ENCODE assay signal across 19 mouse cellular contexts in the genomic region with DNA sequence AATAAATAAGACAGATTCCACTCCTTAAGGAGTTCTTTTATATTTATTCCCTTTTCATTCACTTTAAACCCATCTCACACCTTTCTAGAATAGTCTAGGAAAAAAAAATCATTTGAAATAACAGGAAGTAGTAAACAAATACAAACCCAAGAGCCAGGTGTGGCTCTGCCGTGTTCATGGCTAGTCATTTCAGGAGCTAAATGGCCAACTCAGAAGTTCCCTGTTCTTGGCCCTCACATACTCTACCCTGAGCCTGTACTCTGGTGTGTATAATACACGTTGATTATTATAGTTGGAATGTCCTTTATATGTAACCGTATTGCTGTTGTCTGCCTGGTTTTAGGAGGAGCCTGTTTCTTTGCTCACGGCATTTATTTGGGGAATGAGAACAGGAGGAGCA.
DNase-seq lines count a peak whose midpoint lies in the region; ATAC-seq and TF ChIP-seq lines count a peak whose summit lies in the region.
"Had no signal": no experiment of that assay in that cellular context is flagged by ENCODE, and none has a peak within 500 bp of the region (broad histone marks: within the 10 kb centered on the region; RNA-seq: fewer than 3 reads in every experiment).

No protein-coding gene starts in this region.

- no peak for TF ChIP-seq POLR2A in heart, adult 2 months (IDR thresholded peaks at IDR 0.05; ENCODE audit: insufficient read depth, low read depth, low read length)
- no peak for TF ChIP-seq POLR2A in CH12.LX (IDR thresholded peaks at IDR 0.05; ENCODE audit: low read depth, low read length)

- no peak for ATAC-seq in kidney, embryonic 15.5 days (replicated peaks; ENCODE audit: low FRiP score)
- no peak for ATAC-seq in frontal cortex, adult (ENCODE audit: low TSS enrichment)
- ATAC-seq: activated CD4-positive, CD25-positive, alpha-beta regulatory T cell, adult 4 months; CD4-positive, CD25-positive, alpha-beta regulatory T cell, adult 4 months; Patski had no signal

- dilution Hi-C loops in CH12.LX (cut with MboI; ENCODE audit: extremely low pct_ligation_motif_present, extremely low pct_unique_long_range_greater_than_20kb, low sequenced_read_pairs): no loop called here

- DNase-seq in heart, adult 11 months: peak; percentile 44
- no peak for DNase-seq in heart, adult 2 months
- DNase-seq in A20 (ENCODE audit: low read depth, low spot score): peak; percentile 53
- DNase-seq in CH12.LX (ENCODE audit: extremely low read depth): peak; percentile 42
- DNase-seq in gonadal fat pad, adult 2 months (ENCODE audit: low read depth): peak; percentile 17
- DNase-seq in retina, embryonic 14.5 days (ENCODE audit: low spot score): no peak
- DNase-seq: adrenal gland, adult 2 months; adrenal gland, adult 8-10 months; adrenal gland, postnatal 10 days; adrenal gland, postnatal 14 days; adrenal gland, postnatal 25 days; adrenal gland, postnatal 36 days; B cell, adult 2 months had no signal

- no peaks in the 10 kb centered on the region for H3K9me3 ChIP-seq in CH12.LX (replicated peaks; ENCODE audit: low read length)
- no peaks in the 10 kb centered on the region for H3K9me3 ChIP-seq in kidney, embryonic 15.5 days (replicated peaks)
- H3K9me3 ChIP-seq: G1E had no signal

- intact Hi-C loops in heart, adult 2 months (cut with DNase I): loop anchor here (10.0 kb wide), 1 partner anchor 114 kb away; no protein-coding TSS in a partner anchor

- in situ Hi-C loops in CH12.LX (cut with MboI; ENCODE audit: low pct_ligation_motif_present, low pct_unique_long_range_greater_than_20kb, low sequenced_read_pairs): no loop called here

- 85% methylated on average over 4 of the region's 4 CpGs for WGBS in heart, adult 2 months
- whole genome bisulfite sequencing in kidney, embryonic 15.5 days: 84% methylated on average over 4 of the region's 4 CpGs

- no peaks in the 10 kb centered on the region for H3K27me3 ChIP-seq in heart, adult 2 months (ENCODE audit: control insufficient read depth, insufficient read depth, low read length)
- no peaks in the 10 kb centered on the region for H3K27me3 ChIP-seq in CH12.LX (replicated peaks)
- H3K27me3 ChIP-seq in kidney, embryonic 15.5 days: no peaks in the 10 kb centered on the region
- H3K27me3 ChIP-seq: Patski had no signal

- H3K27ac ChIP-seq in heart, adult 2 months: no peak overlapping the region
- no peak overlapping the region for H3K27ac ChIP-seq in CH12.LX (ENCODE audit: insufficient read depth, low read depth)
- H3K27ac ChIP-seq in kidney, embryonic 15.5 days: no peak overlapping the region

- H3K9ac ChIP-seq in heart, adult 2 months (ENCODE audit: low read depth, low read length): no peak overlapping the region
- H3K9ac ChIP-seq in CH12.LX (ENCODE audit: insufficient read depth, low read depth): no peak overlapping the region
- no peak overlapping the region for H3K9ac ChIP-seq in kidney, embryonic 15.5 days

- no peaks in the 10 kb centered on the region for H3K79me2 ChIP-seq in heart, adult 2 months (replicated peaks; ENCODE audit: control insufficient read depth, insufficient read depth, low read length)
- H3K79me2 ChIP-seq in CH12.LX (replicated peaks; ENCODE audit: control insufficient read depth, extremely low read depth, insufficient read depth, poor library complexity, severe bottlenecking): no peaks in the 10 kb centered on the region

- H3K4me2 ChIP-seq in CH12.LX (ENCODE audit: insufficient read depth, low read depth, poor library complexity, severe bottlenecking): no peak overlapping the region
- H3K4me2 ChIP-seq in kidney, embryonic 15.5 days: no peak overlapping the region

- H3K4me3 ChIP-seq in heart, adult 2 months: no peak overlapping the region
- H3K4me3 ChIP-seq in CH12.LX (replicated peaks in 1 of 3; ENCODE audit: low read depth in 2 of 3, low read length in 2 of 3, poor library complexity in 1 of 3): no peak overlapping the region
- H3K4me3 ChIP-seq in kidney, embryonic 15.5 days (replicated peaks): no peak overlapping the region

- no peak for TF ChIP-seq EP300 in heart, adult 2 months (IDR thresholded peaks at IDR 0.05; ENCODE audit: insufficient read depth, low read depth, low read length)
- peak; percentile 56; the same call in 1 of the 2 replicates for TF ChIP-seq EP300 in CH12.LX (IDR thresholded peaks at IDR 0.05; ENCODE audit: low read length)

- H3K4me1 ChIP-seq in heart, adult 2 months (ENCODE audit: control insufficient read depth, insufficient read depth, low read length): no peaks in the 10 kb centered on the region
- peaks cover 5 to 33% of the 10 kb centered on the region in 2 experiments; a peak in 3 of 4 replicates for H3K4me1 ChIP-seq in CH12.LX (ENCODE audit: control insufficient read depth in 1 of 2, insufficient read depth in 2 of 2)
- H3K4me1 ChIP-seq in kidney, embryonic 15.5 days: peaks cover 18% of the 10 kb centered on the region

- TF ChIP-seq CTCF in heart, adult 2 months (IDR thresholded peaks at IDR 0.05): no peak
- TF ChIP-seq CTCF in CH12.LX (conservative IDR thresholded peaks at IDR 0.05 in 1 of 2, IDR thresholded peaks at IDR 0.05 in 1 of 2; ENCODE audit: low read depth in 2 of 2, low read length in 2 of 2): no peak

- H3K36me3 ChIP-seq in heart, adult 2 months (ENCODE audit: control insufficient read depth, insufficient read depth, low read length): no peaks in the 10 kb centered on the region
- H3K36me3 ChIP-seq in CH12.LX (replicated peaks in 1 of 2; ENCODE audit: control insufficient read depth in 1 of 2, insufficient read depth in 1 of 2, low read length in 1 of 2): peaks cover 0 to 15% of the 10 kb centered on the region in 2 experiments
- no peaks in the 10 kb centered on the region for H3K36me3 ChIP-seq in kidney, embryonic 15.5 days

- no peak for TF ChIP-seq RAD21 in CH12.LX (IDR thresholded peaks at IDR 0.05; ENCODE audit: low read depth, low read length)

TF ChIP-seq in CH12.LX, 34 proteins besides CTCF, POLR2A, EP300 and RAD21:
- TF ChIP-seq POLR2AphosphoS2 (IDR thresholded peaks at IDR 0.05; ENCODE audit: low read depth, low read length) (no peak), KAT2A (IDR thresholded peaks at IDR 0.05; ENCODE audit: insufficient replicate concordance, low read length) (no peak), MXI1 (IDR thresholded peaks at IDR 0.05; ENCODE audit: low read depth, low read length) (no peak), ZNF384 (IDR thresholded peaks at IDR 0.05; ENCODE audit: low read depth, low read length) (peak; percentile 6; the same call in 1 of the 2 replicates), MEF2A (IDR thresholded peaks at IDR 0.05; ENCODE audit: borderline replicate concordance, low read depth, low read length) (no peak), SIN3A (IDR thresholded peaks at IDR 0.05; ENCODE audit: low read length) (no peak), NRF1 (IDR thresholded peaks at IDR 0.05; ENCODE audit: low read depth, low read length) (no peak), BHLHE40 (IDR thresholded peaks at IDR 0.05; ENCODE audit: low read depth, low read length) (no peak), JUND (conservative IDR thresholded peaks at IDR 0.05; ENCODE audit: low read depth, low read length) (peak; percentile 69), IRF4 (IDR thresholded peaks at IDR 0.05; ENCODE audit: low read depth, low read length) (peak; percentile 57; the same call in 1 of the 2 replicates)

Comparison
In these comparisons a context has a peak if more than half of its experiments do, and no peak if none do; other contexts are left out.
1. DNase-seq: peak in heart, adult 11 months (single experiment), A20 (single experiment), CH12.LX (single experiment) and gonadal fat pad, adult 2 months (single experiment); none in heart, adult 2 months (0 of 2) and retina, embryonic 14.5 days (single experiment).